Mouse (Mus musculus) midbrain, embryonic 15.5 days (tissue): ENCODE measurements at regions not wholly inside any gene's neighbourhood (a gene's known extent, or its start where the extent isn't known, plus 50 kb on each side); places are given as distances from the start of the nearest gene placed in this dataset.
"Not testable (repeated sequence)": the region's sequence is repeated elsewhere in the genome, so short reads cannot be mapped to it uniquely, and the experiment has no call there.

ENCODE experiments used
- ATAC-seq: fragments of 200-750 bp; cut with Nextera tagmentation; replicated peaks from 2 replicates; pipeline ENCODE4 v1.8.0; 2017; ENCODE audit warnings: moderate TSS enrichment
- H3K27ac ChIP-seq: fragments of 300-500 bp; sonication (generic); 2 replicates; pipeline ENCODE4 v1.5.1; 2015; ENCODE audit warnings: mild to moderate bottlenecking, inconsistent platforms
- H3K27me3 ChIP-seq: fragments of 300-500 bp; sonication (generic); replicated peaks from 2 replicates; pipeline ENCODE4 v1.6.1; 2015; ENCODE audit warnings: inconsistent platforms
- H3K36me3 ChIP-seq: fragments of 300-500 bp; sonication (generic); replicated peaks from 2 replicates; pipeline ENCODE4 v1.6.1; 2015; ENCODE audit warnings: inconsistent platforms
- H3K4me1 ChIP-seq: fragments of 300-500 bp; sonication (generic); 2 replicates; pipeline ENCODE4 v1.6.1; 2015; ENCODE audit warnings: inconsistent platforms
- H3K4me2 ChIP-seq: fragments of 300-500 bp; sonication (generic); 2 replicates; pipeline ENCODE4 v1.6.1; 2015; ENCODE audit warnings: inconsistent platforms, mild to moderate bottlenecking, moderate library complexity
- H3K4me3 ChIP-seq: fragments of 300-500 bp; sonication (generic); 2 replicates; pipeline ENCODE4 v1.5.1; 2015; ENCODE audit warnings: mild to moderate bottlenecking, inconsistent platforms
- H3K9ac ChIP-seq: fragments of 300-500 bp; sonication (generic); 2 replicates; pipeline ENCODE4 v1.6.1; 2015; ENCODE audit warnings: mild to moderate bottlenecking, inconsistent platforms
- H3K9me3 ChIP-seq: fragments of 300-500 bp; sonication (generic); 2 replicates; pipeline ENCODE4 v1.6.1; 2016; ENCODE audit warnings: inconsistent platforms
- WGBS: fragments of 180-500 bp; shearing (Covaris S2); methylation state at CpG from one replicate; pipeline ENCODE4 v1.1.7; 2015; ENCODE audit warnings: mixed read lengths; 5-methylcytosine and 5-hydroxymethylcytosine counted together

DNA sequence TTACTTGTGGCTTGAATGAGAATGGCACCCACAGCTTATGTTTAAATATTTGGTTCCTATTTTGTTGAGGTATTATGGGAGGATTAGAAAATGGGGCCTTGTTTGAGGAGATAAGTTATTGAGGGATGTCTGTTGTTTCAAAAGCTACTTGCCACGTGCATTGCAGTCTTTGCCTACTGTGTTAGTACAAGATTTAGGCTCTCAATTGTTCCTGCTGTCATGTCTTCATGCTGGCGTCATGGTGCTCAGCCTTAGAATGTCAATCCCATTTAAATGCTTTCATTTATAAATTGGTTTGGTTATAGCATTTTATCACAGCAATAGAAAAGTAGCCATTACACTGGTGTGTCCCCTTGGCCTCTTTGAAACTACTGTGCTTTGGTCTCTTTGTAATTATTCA, 578.6 kb upstream of the Fat3 start:
- Histone ChIP-seq H3K9me3 (no peaks in the 10 kb centered on the region), H3K4me1 (no peaks in the 10 kb centered on the region), H3K4me2 (no peak overlapping the region), H3K4me3 (no peak overlapping the region), H3K36me3 (no peaks in the 10 kb centered on the region), H3K27ac (no peak overlapping the region), H3K27me3 (no peaks in the 10 kb centered on the region), H3K9ac (no peak overlapping the region)
- 0 out of 2 replicates have a peak, but pooled peaks have one; percentile 20 for ATAC-seq
- 27% methylated on average over 2 of the region's 2 CpGs for WGBS

DNA sequence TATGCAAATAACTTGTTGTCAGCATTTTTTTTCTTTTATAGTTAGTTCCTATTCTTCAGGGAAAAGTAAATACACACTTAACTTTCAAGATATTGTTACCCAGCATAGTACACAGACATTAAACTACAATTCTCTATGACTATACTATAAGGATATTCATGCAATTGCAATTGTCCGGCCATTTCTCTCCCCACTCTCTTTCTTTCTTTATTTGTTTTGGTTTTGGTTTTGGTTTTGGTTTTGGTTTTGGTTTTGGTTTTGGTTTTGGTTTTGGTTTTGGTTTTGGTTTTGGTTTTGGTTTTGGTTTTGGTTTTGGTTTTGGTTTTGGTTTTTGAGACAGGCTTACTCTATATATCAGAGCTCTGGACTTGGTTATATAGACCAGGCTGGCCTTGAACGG, 545.8 kb upstream of the Fat3 start:
- not testable (repeated sequence) for H3K27ac ChIP-seq, H3K36me3 ChIP-seq, H3K27me3 ChIP-seq, ATAC-seq, H3K4me3 ChIP-seq, H3K9me3 ChIP-seq, H3K4me2 ChIP-seq, H3K4me1 ChIP-seq, H3K9ac ChIP-seq
- WGBS: 96% methylated on average over 2 of the region's 2 CpGs
